ENCODE assay signal across 8 mouse cellular contexts in the genomic region with DNA sequence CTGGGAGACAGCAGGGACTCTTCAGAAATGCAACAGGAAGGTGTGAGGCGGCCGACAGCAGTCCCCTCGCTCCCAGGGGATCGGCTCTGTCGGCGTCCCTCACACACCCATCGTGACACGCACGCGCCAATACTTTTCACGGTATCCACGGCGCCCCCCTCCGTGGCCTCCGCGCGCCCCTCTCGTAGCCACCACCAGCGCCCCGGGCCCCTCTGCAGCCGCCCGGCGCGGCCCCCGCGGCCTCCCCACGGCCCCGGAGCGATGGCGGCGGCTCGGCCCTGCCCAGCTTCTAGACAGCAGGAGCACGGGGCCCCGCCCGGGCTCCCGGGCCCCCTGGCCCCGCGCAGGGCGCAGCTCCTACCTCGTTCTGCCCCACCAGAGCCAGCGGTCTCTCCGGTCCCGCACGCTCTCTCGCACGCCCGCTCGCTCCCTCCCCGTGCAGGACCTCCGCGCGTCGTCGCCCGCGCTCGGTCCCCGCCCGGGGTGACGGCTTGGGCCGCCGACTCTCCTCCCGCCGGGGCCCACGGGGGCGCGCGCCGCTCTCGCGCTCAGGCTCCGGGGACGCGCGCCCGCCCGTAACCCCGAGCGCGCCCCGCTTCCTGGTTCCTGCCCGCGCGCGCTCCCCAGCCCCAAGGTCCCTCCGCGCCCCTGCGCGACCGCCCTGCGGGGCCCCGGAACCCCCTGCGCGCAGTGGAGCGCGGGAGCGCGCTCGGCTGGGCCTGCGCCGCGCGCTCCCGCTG. TPM values are rescaled to one million over a fixed set of nuclear protein-coding genes. Genes with fewer than 3 reads are reported as not detected.
DNase-seq lines count a peak whose midpoint lies in the region; ATAC-seq and TF ChIP-seq lines count a peak whose summit lies in the region.

A gene (minus strand): TSS at position 687 of the 740 bp plus-strand sequence.

- peak within 1 kb of the TSS; percentile 100 for H3K9ac ChIP-seq in ES-Bruce4 (ENCODE audit: low read depth, poor library complexity, severe bottlenecking)
- H3K9ac ChIP-seq in forebrain, embryonic 12.5 days: peak within 1 kb of the TSS; percentile 87
- H3K9ac ChIP-seq in heart, embryonic 16.5 days (ENCODE audit: low read length): peak within 1 kb of the TSS; percentile 98
- H3K9ac ChIP-seq in liver, embryonic 16.5 days (ENCODE audit: low read depth, low read length): peak within 1 kb of the TSS; percentile 84
- peak within 1 kb of the TSS; percentile 93 for H3K9ac ChIP-seq in neural tube, embryonic 12.5 days

- H3K9me3 ChIP-seq in ES-Bruce4 (replicated peaks; ENCODE audit: control insufficient read depth, insufficient read depth, low read length, poor library complexity, severe bottlenecking): no peaks in the 10 kb centered on the region
- no peaks in the 10 kb centered on the region for H3K9me3 ChIP-seq in forebrain, embryonic 12.5 days
- no peaks in the 10 kb centered on the region for H3K9me3 ChIP-seq in heart, embryonic 16.5 days (replicated peaks; ENCODE audit: control insufficient read depth, low read length)
- no peaks in the 10 kb centered on the region for H3K9me3 ChIP-seq in liver, embryonic 16.5 days (replicated peaks; ENCODE audit: control insufficient read depth, low read length)
- H3K9me3 ChIP-seq in neural tube, embryonic 12.5 days: no peaks in the 10 kb centered on the region

- H3K27ac ChIP-seq in ES-Bruce4 (ENCODE audit: insufficient read depth, low read length): no peak within 1 kb of the TSS
- peak within 1 kb of the TSS; percentile 72 for H3K27ac ChIP-seq in forebrain, embryonic 12.5 days
- H3K27ac ChIP-seq in heart, embryonic 16.5 days (ENCODE audit: low read length): peak within 1 kb of the TSS; percentile 91
- H3K27ac ChIP-seq in liver, embryonic 16.5 days (ENCODE audit: low read length): peak within 1 kb of the TSS; percentile 85
- peak within 1 kb of the TSS; percentile 53; the same call in 1 of the 2 replicates for H3K27ac ChIP-seq in neural tube, embryonic 12.5 days

- ATAC-seq in forebrain, embryonic 12.5 days (ENCODE audit: low FRiP score): peak; percentile 86
- peak; percentile 82 for ATAC-seq in heart, embryonic 16.5 days (replicated peaks; ENCODE audit: extremely low read depth, insufficient read depth, low FRiP score)
- ATAC-seq in liver, embryonic 16.5 days (ENCODE audit: low read depth): peak; percentile 86
- peak; percentile 83 for ATAC-seq in neural tube, embryonic 12.5 days (ENCODE audit: low FRiP score, low read depth)

- H3K36me3 ChIP-seq in ES-Bruce4 (ENCODE audit: control insufficient read depth, insufficient read depth, low read length, poor library complexity, severe bottlenecking): no peaks in the 10 kb centered on the region
- H3K36me3 ChIP-seq in forebrain, embryonic 12.5 days (replicated peaks): no peaks in the 10 kb centered on the region
- H3K36me3 ChIP-seq in heart, embryonic 16.5 days (ENCODE audit: control insufficient read depth, insufficient read depth): no peaks in the 10 kb centered on the region
- H3K36me3 ChIP-seq in liver, embryonic 16.5 days (ENCODE audit: control insufficient read depth, insufficient read depth): no peaks in the 10 kb centered on the region
- no peaks in the 10 kb centered on the region for H3K36me3 ChIP-seq in neural tube, embryonic 12.5 days

- peaks cover 14% of the 10 kb centered on the region for H3K27me3 ChIP-seq in ES-Bruce4 (ENCODE audit: control insufficient read depth, insufficient read depth, low read length, poor library complexity, severe bottlenecking)
- peaks cover 33% of the 10 kb centered on the region; the same call in 1 of the 2 replicates for H3K27me3 ChIP-seq in forebrain, embryonic 12.5 days
- no peaks in the 10 kb centered on the region; the same call in 1 of the 2 replicates for H3K27me3 ChIP-seq in heart, embryonic 16.5 days (ENCODE audit: control insufficient read depth, insufficient read depth, low read length)
- peaks cover 2% of the 10 kb centered on the region; the same call in 1 of the 2 replicates for H3K27me3 ChIP-seq in liver, embryonic 16.5 days (ENCODE audit: control insufficient read depth, insufficient read depth, low read depth, low read length)
- no peaks in the 10 kb centered on the region for H3K27me3 ChIP-seq in neural tube, embryonic 12.5 days (replicated peaks)

- no peak for TF ChIP-seq POLR2A in ES-Bruce4 (IDR thresholded peaks at IDR 0.05; ENCODE audit: insufficient read depth, low read length)

- peak; percentile 64 for DNase-seq in c-Kit-positive CD71-positive TER-119-positive erythroid progenitor cells, embryonic 14.5 days (ENCODE audit: low spot score)
- peak; percentile 77 to 91 for DNase-seq in kidney, postnatal 25 days
- peak; percentile 57 for DNase-seq in testis, postnatal 14 days (ENCODE audit: low spot score)

- H3K4me3 ChIP-seq in ES-Bruce4 (ENCODE audit: low read depth, low read length): peak within 1 kb of the TSS; percentile 82
- H3K4me3 ChIP-seq in forebrain, embryonic 12.5 days (replicated peaks): peak within 1 kb of the TSS; percentile 80
- peak within 1 kb of the TSS; percentile 82 for H3K4me3 ChIP-seq in heart, embryonic 16.5 days (ENCODE audit: low read length)
- peak within 1 kb of the TSS; percentile 79 for H3K4me3 ChIP-seq in liver, embryonic 16.5 days (ENCODE audit: low read depth, low read length)
- H3K4me3 ChIP-seq in neural tube, embryonic 12.5 days: peak within 1 kb of the TSS; percentile 92

- TF ChIP-seq EP300 in ES-Bruce4 (IDR thresholded peaks at IDR 0.05; ENCODE audit: insufficient read depth, low read depth, low read length): no peak

- WGBS in forebrain, embryonic 12.5 days: under 1% methylated on average over 78 of the region's 104 CpGs
- under 1% methylated on average over 93 of the region's 104 CpGs for WGBS in heart, embryonic 16.5 days
- WGBS in liver, embryonic 16.5 days (ENCODE audit: insufficient replicate concordance): under 1% methylated on average over 98 of the region's 104 CpGs
- WGBS in neural tube, embryonic 12.5 days: under 1% methylated on average over 100 of the region's 104 CpGs

- H3K4me2 ChIP-seq in forebrain, embryonic 12.5 days: peak within 1 kb of the TSS; percentile 80
- H3K4me2 ChIP-seq in heart, embryonic 16.5 days (ENCODE audit: low read depth, low read length): peak within 1 kb of the TSS; percentile 80
- H3K4me2 ChIP-seq in liver, embryonic 16.5 days (ENCODE audit: low read depth, low read length): peak within 1 kb of the TSS; percentile 88
- peak within 1 kb of the TSS; percentile 91 for H3K4me2 ChIP-seq in neural tube, embryonic 12.5 days (replicated peaks)

- H3K4me1 ChIP-seq in ES-Bruce4 (ENCODE audit: control insufficient read depth, insufficient read depth, low read length): no peaks in the 10 kb centered on the region
- H3K4me1 ChIP-seq in forebrain, embryonic 12.5 days: peaks cover 22% of the 10 kb centered on the region
- H3K4me1 ChIP-seq in heart, embryonic 16.5 days (ENCODE audit: control insufficient read depth, insufficient read depth, low read length): peaks cover 23% of the 10 kb centered on the region
- H3K4me1 ChIP-seq in liver, embryonic 16.5 days (ENCODE audit: control insufficient read depth, low read depth, low read length): peaks cover 39% of the 10 kb centered on the region
- peaks cover 16% of the 10 kb centered on the region for H3K4me1 ChIP-seq in neural tube, embryonic 12.5 days

- TF ChIP-seq CTCF in ES-Bruce4 (IDR thresholded peaks at IDR 0.05; ENCODE audit: low read depth, low read length): no peak

RNA-seq across cellular contexts. Expression of the gene that starts here (rescaled TPM):
- 7.3 and 7.6 TPM in 2 replicates for polyA plus RNA-seq in ES-Bruce4 (2011; ENCODE audit: insufficient read depth, insufficient read length, low read depth, missing spikeins)
- polyA plus RNA-seq in forebrain, embryonic 12.5 days (2016; fragmentation: Nextera tagmentation; extraction: Ambion mirVana): 16.6 and 17.3 TPM in 2 replicates
- 31.3 and 36.5 TPM in 2 replicates for polyA plus RNA-seq in heart, embryonic 16.5 days (2015; fragmentation: Nextera tagmentation; extraction: Ambion mirVana)
- 21.8 and 22.6 TPM in 2 replicates for polyA plus RNA-seq in liver, embryonic 16.5 days (2015; fragmentation: Nextera tagmentation; extraction: Ambion mirVana)
- polyA plus RNA-seq in neural tube, embryonic 12.5 days (2016; fragmentation: Nextera tagmentation; extraction: Ambion mirVana): 18.2 and 19.6 TPM in 2 replicates
